Mouse (Mus musculus) spleen, adult 12 weeks (tissue): ENCODE data around the gene Naglu.

Experiments
- DNase-seq: peaks from one replicate; pipeline ENCODE4 v3.0.0; 2022; ENCODE audit warnings: low spot score

The Naglu gene

GRCm38 (mm10) chr11:101057860-101058259 lies 12.0 kb upstream of the Naglu start:
- DNase-seq, result peak; percentile 76

DNA sequence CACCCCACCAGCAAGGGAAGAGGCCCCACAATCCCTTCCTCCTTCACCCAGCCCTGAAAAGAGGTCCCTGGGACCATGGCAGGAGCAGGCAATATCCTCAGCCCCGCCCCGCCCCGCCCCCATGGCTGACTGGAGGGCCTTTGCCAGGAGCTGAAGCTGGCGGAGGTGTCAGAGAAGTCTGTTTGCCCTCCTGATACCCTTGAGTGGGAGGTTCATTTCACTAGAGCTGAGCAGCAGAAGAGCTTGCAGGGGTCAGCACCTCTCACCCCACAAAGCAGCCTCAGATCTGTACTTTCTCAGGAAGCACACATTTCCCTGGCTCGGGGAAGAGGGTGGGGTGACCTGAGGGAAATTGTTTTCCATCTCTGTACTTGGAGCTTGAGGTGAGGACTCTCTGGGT lies 11.1 kb upstream of the Naglu start:
- DNase-seq, result no peak

DNA sequence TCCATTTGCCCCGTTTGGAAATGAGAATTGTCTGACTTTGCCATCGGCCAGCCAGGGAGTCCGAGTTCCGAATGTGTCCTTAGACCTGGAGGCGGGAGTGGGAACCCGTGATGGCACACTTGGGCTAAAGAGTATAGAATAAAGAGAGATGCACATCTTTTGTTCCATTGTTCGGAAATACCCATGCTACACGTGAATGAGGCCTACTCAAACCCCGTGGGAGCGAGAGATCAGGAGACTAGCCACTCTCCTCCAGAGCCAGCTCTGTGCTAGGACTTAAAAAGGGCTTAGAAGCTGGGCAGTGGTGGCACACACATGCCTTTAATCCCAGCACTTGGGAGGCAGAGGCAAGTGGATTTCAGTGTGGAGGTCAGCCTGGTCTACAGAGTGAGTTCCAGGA lies 10.3 kb upstream of the Naglu start:
- DNase-seq, result no peak

- DNase-seq, result no peak
Measured at GRCm38 (mm10) chr11:101060126-101060525, 9.7 kb upstream of the Naglu start.

DNA sequence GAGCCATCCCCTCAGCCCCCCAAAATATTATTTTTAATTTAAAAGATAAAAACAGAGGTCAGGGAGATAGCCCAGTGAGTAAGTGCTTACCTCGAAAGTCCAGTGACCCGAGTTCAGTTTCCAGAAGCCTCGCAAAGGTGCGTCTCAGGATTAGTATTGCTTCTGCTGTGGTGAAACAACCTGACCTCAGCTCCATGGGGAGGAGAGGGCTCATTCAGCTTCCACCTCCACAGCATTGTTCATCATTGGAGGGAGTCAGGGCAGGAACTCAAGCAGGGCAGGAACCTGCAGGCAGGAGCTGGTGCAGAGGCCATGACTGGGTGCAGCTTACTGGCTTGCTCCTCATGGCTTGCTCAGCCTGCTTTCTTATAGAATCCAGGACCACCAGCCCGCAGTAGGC lies 8.8 kb upstream of the Naglu start:
- DNase-seq, result no peak

- no peak for DNase-seq
Measured at GRCm38 (mm10) chr11:101062165-101062884, 7.5 kb upstream of the Naglu start.

DNA sequence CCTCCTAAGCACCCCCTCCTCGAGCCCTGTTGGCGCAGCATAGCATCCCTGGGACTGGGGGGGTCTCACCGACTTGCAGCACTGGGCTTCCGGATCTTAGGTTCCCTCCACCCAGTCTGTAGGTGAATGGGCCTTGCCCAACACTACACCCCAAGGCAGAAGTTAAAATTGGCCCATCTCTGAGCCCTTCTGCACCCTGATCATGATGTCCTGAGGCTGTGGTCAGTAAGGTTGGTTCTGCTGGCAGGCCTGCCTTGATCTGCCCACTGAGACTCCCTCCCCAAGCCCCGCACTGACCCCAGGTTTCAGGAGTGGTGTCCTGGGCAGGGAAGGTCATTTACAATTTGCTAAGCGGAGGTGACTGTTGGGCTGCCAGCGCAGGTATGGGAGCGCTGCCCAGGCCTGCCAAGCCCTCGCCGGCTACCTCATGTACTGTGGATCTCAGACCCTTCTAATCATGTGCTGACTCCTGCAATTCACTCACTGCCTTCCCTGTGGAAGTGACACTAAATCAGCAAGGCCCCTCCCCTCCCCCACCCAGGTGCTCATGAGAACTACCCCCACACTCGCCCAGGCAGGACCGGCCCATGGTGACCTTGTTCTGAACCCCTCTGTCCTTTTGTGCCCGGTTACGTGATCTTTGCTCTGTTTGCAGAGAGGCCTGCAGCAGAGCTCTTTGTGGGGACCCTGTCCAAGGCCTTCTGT lies 6.7 kb upstream of the Naglu start:
- no peak for DNase-seq

DNA sequence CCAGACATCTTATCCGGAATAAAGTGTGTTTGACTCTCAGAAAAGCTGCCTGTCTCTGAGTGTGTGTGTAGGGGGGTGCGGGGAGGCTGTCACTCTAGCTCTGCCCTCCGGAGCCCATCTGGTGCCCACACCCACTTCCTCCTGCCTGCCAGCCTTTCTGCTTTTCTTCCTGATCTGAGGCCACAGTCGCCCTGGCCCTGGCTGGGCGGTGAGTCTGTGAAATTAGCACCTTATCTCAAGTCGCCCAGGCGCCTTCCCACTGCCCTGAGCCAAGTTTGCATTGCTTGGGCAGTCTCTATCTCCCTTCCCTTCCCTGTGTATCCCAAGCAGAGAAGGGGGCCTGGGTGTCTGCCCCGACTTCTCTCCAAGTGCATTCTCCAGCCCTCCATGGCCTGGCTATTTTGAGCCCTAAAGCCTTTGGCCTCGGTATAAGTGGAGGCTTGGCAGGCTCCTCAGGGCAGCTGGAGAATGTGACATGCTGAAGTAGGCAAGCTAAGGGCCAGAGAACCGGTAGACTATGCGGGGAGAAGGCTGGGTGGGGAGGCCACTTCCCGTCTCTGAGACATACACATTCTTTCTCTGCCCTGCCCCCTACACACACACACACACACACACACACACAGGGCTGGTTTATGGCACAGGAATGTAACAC lies 6.0 kb upstream of the Naglu start:
- DNase-seq, result peak; percentile 79

GRCm38 (mm10) chr11:101064462-101064861 lies 5.3 kb upstream of the Naglu start:
- no peak for DNase-seq

DNA sequence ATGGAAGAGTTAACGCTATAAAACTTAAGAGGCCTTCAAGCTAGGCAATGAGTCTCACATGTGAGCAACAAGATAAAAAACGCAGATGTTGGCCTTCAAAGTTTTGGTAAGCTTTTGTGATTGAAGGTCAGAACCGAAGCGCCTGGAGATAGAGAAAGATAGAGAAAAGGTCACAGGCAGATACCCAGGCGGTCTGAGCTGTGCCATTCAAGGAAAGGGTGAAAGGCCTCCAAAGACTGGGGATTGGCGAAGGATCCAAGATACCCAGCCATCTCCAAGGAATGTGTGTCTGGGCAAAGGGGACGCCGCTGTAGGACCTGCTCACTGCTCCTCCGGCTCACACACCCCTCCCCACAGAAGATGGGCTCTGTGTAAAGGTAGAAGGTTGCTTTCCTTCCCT lies 4.8 kb upstream of the Naglu start:
- no peak for DNase-seq

DNA sequence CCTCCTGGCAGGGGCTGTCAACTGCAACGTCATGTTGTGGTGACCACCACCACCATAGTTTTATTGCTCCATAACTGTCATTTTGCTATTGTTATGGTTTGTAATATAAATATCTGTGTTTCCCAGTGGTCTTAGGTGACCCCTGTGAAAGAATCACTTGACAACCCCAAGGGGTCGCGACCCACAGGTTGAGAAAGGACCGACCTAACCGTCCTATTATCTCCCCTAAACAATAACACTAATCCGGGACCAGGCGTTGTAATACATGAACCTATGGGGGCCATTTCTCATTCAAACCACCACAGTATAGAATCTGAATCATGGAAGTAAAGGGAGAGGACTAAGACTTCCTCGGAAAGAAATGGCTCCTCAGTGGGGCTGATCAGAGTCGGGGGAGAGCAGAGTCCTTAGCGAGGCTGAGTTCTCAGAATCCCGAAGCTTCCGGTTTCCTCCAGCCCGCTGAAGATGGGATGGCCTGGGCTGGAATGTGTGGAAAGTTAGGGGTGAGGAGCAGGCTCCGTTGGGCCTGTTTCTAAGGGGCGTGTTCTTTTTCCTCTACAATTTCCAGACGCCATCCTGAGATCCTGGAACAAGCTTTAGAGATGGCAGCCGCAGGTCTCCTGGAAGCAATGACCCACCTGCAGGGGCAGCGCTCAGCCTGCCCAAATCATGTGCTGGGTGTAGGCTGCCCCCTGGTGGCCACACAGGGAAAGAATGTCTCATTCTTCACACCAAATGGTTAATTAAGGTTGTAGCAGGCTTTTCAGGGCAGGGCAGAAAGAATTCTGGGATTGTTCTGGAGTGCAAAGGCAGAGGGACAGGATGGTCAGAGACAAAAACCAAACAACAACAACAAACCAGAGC lies 3.0 kb upstream of the Naglu start:
- DNase-seq, result peak; percentile 70

DNA sequence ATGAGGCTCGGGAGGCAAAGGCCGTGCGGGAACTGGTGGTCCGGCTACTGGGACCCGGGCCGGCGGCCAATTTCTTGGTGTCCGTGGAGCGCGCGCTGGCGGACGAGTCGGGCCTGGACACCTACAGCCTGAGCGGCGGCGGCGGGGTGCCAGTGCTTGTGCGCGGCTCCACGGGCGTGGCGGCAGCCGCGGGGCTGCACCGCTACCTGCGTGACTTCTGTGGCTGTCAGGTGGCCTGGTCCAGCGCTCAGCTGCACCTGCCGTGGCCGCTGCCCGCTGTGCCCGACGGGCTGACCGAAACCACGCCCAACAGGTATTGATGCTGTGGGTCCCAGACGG lies 346 bp downstream of the Naglu start:
- no peak for DNase-seq

GRCm38 (mm10) chr11:101070987-101071386 lies 1.2 kb downstream of the Naglu start:
- no peak for DNase-seq

DNA sequence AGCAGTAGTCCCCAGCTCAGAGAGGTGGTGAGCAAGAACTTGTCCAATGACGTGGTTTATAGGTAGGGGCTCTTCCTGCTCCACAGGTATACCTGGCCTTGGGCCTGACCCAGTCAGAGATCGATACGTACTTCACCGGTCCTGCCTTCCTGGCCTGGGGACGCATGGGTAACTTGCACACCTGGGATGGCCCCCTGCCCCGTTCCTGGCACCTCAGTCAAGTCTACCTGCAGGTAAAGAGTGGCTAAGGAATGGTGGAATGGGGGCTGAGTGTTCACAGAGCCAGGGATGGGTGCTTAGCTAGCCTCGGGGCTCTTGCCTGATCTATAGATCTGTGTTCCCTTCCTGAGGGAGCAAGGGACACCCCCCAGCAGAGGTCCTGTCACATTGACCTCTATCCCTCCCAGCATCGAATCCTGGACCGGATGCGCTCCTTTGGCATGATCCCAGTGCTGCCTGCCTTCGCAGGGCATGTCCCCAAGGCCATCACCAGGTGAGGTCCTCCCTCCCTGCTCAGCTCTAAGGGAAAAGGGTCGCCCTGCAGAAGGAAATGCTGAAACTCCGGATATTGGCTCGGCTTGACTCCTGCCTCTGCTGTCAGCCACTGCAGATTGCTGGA lies 2.1 kb downstream of the Naglu start:
- DNase-seq, result no peak

GRCm38 (mm10) chr11:101078121-101078520 lies 8.3 kb downstream of the Naglu start, which contains the start of gene Hsd17b1:
Gene Hsd17b1, plus strand, starts transcription at chr11:101078411.
- no peak for DNase-seq

GRCm38 (mm10) chr11:101079746-101080145 lies 9.9 kb downstream of the Naglu start:
- DNase-seq, result no peak

DNA sequence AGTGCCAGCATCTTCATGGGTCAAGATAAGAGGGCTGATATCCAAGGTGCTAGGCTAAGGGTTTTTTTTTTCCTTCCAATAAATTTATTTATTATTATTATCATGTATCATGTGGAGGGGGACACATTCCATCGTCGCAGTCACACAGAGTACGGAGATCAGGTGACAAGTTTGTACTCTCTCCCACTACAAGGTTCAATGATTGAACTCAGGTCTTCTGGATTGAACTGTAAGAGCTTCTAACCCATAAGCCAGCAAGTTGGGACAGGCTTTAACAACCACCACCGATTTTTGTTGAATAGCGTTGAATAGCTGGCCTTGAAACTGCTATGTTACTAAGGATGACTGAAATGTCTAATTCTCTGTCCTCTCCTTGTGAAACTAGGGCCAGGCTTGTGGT lies 10.6 kb downstream of the Naglu start:
- no peak for DNase-seq

DNA sequence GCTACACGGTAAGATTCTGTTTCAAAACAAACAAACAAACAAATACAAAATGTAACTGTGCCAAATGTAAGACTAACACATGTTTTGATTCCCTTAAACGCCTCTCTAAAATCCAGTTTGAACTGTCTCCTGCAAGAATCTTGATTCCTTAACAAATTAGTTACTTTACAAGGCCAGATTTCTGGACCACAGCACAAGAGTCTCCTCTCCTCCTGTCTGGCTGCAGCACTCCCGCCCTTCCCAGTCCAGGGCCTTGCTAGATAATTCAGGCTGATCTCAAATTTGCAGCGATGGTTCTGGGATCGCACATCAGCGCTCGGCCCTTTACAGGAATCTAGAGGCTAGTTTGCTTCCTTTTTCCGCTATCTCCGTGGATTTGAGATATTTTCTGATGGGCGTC lies 11.8 kb downstream of the Naglu start:
- DNase-seq, result no peak

GRCm38 (mm10) chr11:101082208-101083082 lies 12.6 kb downstream of the Naglu start, which contains the start of gene Coasy:
Gene Coasy, plus strand, starts transcription at chr11:101082565.
- DNase-seq, result peak; percentile 74

DNA sequence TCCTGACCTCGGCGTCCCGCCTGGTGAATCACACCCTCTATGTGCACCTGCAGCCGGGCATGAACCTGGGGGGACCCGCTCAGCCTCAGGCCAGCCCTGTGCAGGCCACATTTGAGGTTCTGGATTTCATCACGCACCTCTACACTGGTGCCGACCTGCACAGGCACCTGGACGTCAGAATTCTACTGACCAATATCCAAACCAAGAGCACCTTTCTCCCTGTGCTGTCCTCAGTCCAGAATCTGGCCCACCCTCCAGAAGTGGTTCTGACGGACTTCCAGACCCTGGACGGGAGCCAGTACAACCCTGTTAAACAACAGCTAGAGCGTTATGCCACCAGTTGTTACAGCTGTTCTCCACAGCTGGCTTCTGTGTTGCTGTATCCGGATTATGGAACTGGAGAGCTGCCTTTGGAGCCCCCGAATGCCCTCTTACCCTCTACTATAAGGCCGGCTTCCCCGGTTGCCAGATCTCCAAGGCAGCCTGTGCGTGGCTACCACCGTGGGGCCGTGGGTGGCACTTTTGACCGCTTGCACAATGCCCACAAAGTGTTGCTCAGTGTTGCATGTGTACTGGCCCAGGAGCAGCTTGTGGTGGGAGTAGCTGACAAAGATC lies 13.4 kb downstream of the Naglu start:
- no peak for DNase-seq
